Mouse (Mus musculus): ENCODE results near the gene Traf3. TPM values are rescaled to one million over a fixed set of nuclear protein-coding genes. Genes with fewer than 3 reads are reported as not detected.

Gene Traf3
- polyA plus RNA-seq, 1 experiment from 2014 or later: 5.1 TPM

- Histone ChIP-seq H3K27me3 (peaks cover 42% of the 10 kb centered on the region), H3K4me2 (no peak overlapping the region), H3K4me3 (no peak overlapping the region), H3K27ac (no peak overlapping the region), H3K4me1 (replicated peaks) (peaks cover 13% of the 10 kb centered on the region), H3K9ac (no peak overlapping the region), H3K36me3 (0 out of 2 replicates have a peak, but pooled peaks cover 5% of the 10 kb centered on the region), H3K9me3 (replicated peaks) (no peaks in the 10 kb centered on the region)
- 64% methylated on average over 4 of the region's 4 CpGs for WGBS
- no peak for ATAC-seq (replicated peaks; ENCODE audit: insufficient number of reproducible peaks, insufficient read depth, low FRiP score, low read depth)
Measured at GRCm38 (mm10) chr12:111267673-111268325, 101.6 kb downstream of the Traf3 start.

GRCm38 (mm10) chr12:111270629-111271277 is 104.6 kb downstream of the Traf3 start, which contains the start of gene Amn:
Gene Amn, plus strand, starts transcription at chr12:111271095.
- H3K9ac ChIP-seq: no peak within 1 kb of the TSS
- ATAC-seq (replicated peaks; ENCODE audit: insufficient number of reproducible peaks, insufficient read depth, low FRiP score, low read depth): no peak
- H3K9me3 ChIP-seq (replicated peaks): no peaks in the 10 kb centered on the region
- peaks cover 71% of the 10 kb centered on the region for H3K27me3 ChIP-seq
- peaks cover 35% of the 10 kb centered on the region for H3K4me1 ChIP-seq (replicated peaks)
- peak within 1 kb of the TSS; percentile 21 for H3K4me3 ChIP-seq
- no peak within 1 kb of the TSS for H3K27ac ChIP-seq
- peak within 1 kb of the TSS; percentile 41 for H3K4me2 ChIP-seq
- WGBS: 20% methylated on average over 25 of the region's 25 CpGs
- no peaks in the 10 kb centered on the region for H3K36me3 ChIP-seq

GRCm38 (mm10) chr12:111271406-111271805 is 105.2 kb downstream of the Traf3 start:
- Histone ChIP-seq H3K4me1 (replicated peaks) (peaks cover 36% of the 10 kb centered on the region), H3K36me3 (no peaks in the 10 kb centered on the region), H3K9me3 (replicated peaks) (no peaks in the 10 kb centered on the region), H3K27ac (no peak overlapping the region), H3K27me3 (peaks cover 78% of the 10 kb centered on the region), H3K4me3 (peak overlapping the region; percentile 21), H3K9ac (no peak overlapping the region), H3K4me2 (peak overlapping the region; percentile 41)
- no peak for ATAC-seq (replicated peaks; ENCODE audit: insufficient number of reproducible peaks, insufficient read depth, low FRiP score, low read depth)
- WGBS: 8% methylated on average over 28 of the region's 28 CpGs

- Histone ChIP-seq H3K4me1 (replicated peaks) (peaks cover 36% of the 10 kb centered on the region), H3K36me3 (no peaks in the 10 kb centered on the region), H3K4me2 (peak overlapping the region; percentile 41), H3K9me3 (replicated peaks) (no peaks in the 10 kb centered on the region), H3K9ac (no peak overlapping the region), H3K27ac (no peak overlapping the region), H3K4me3 (0 out of 2 replicates have a peak overlapping the region, but pooled peaks have one; percentile 21), H3K27me3 (peaks cover 83% of the 10 kb centered on the region)
- 18% methylated on average over 8 of the region's 8 CpGs for WGBS
- ATAC-seq (replicated peaks; ENCODE audit: insufficient number of reproducible peaks, insufficient read depth, low FRiP score, low read depth): no peak
Measured at GRCm38 (mm10) chr12:111271966-111272365, 105.8 kb downstream of the Traf3 start.

GRCm38 (mm10) chr12:111272420-111272819 is 106.2 kb downstream of the Traf3 start:
- ATAC-seq (replicated peaks; ENCODE audit: insufficient number of reproducible peaks, insufficient read depth, low FRiP score, low read depth): no peak
- 25% methylated on average over 12 of the region's 12 CpGs for WGBS
- H3K4me3 ChIP-seq: no peak overlapping the region
- H3K27me3 ChIP-seq: peaks cover 88% of the 10 kb centered on the region
- no peaks in the 10 kb centered on the region for H3K9me3 ChIP-seq (replicated peaks)
- no peak overlapping the region for H3K27ac ChIP-seq
- no peak overlapping the region for H3K9ac ChIP-seq
- peaks cover 36% of the 10 kb centered on the region for H3K4me1 ChIP-seq (replicated peaks)
- no peak overlapping the region for H3K4me2 ChIP-seq
- H3K36me3 ChIP-seq: no peaks in the 10 kb centered on the region

- Histone ChIP-seq H3K9ac (peak overlapping the region; percentile 31; the same call in 1 of the 2 replicates), H3K27ac (no peak overlapping the region), H3K4me1 (replicated peaks) (peaks cover 36% of the 10 kb centered on the region), H3K27me3 (peaks cover 83% of the 10 kb centered on the region), H3K36me3 (no peaks in the 10 kb centered on the region), H3K4me3 (peak overlapping the region; percentile 48), H3K9me3 (replicated peaks) (no peaks in the 10 kb centered on the region), H3K4me2 (peak overlapping the region; percentile 92)
- WGBS: 5% methylated on average over 28 of the region's 28 CpGs
- no peak for ATAC-seq (replicated peaks; ENCODE audit: insufficient number of reproducible peaks, insufficient read depth, low FRiP score, low read depth)
Measured at GRCm38 (mm10) chr12:111274006-111274405, 107.8 kb downstream of the Traf3 start.

GRCm38 (mm10) chr12:111274447-111275149 is 108.4 kb downstream of the Traf3 start:
- H3K4me1 ChIP-seq (replicated peaks): peaks cover 36% of the 10 kb centered on the region
- peaks cover 79% of the 10 kb centered on the region for H3K27me3 ChIP-seq
- H3K9me3 ChIP-seq (replicated peaks): no peaks in the 10 kb centered on the region
- 0 out of 2 replicates have a peak, but pooled peaks have one; percentile 40 for ATAC-seq (replicated peaks; ENCODE audit: insufficient number of reproducible peaks, insufficient read depth, low FRiP score, low read depth)
- peak overlapping the region; percentile 92 for H3K4me2 ChIP-seq
- H3K9ac ChIP-seq: peak overlapping the region; percentile 31
- no peak overlapping the region for H3K27ac ChIP-seq
- 2% methylated on average over 80 of the region's 80 CpGs for WGBS
- H3K36me3 ChIP-seq: no peaks in the 10 kb centered on the region
- H3K4me3 ChIP-seq: peak overlapping the region; percentile 48

- ATAC-seq (replicated peaks; ENCODE audit: insufficient number of reproducible peaks, insufficient read depth, low FRiP score, low read depth): no peak
- no peak overlapping the region for H3K27ac ChIP-seq
- under 1% methylated on average over 58 of the region's 58 CpGs for WGBS
Measured at GRCm38 (mm10) chr12:111275150-111275841, 109.1 kb downstream of the Traf3 start.

GRCm38 (mm10) chr12:111276371-111276770 is 110.2 kb downstream of the Traf3 start:
- Histone ChIP-seq H3K4me3 (0 out of 2 replicates have a peak overlapping the region, but pooled peaks have one; percentile 48), H3K27ac (no peak overlapping the region), H3K9me3 (replicated peaks) (no peaks in the 10 kb centered on the region), H3K9ac (no peak overlapping the region), H3K4me2 (no peak overlapping the region), H3K36me3 (no peaks in the 10 kb centered on the region), H3K4me1 (replicated peaks) (peaks cover 29% of the 10 kb centered on the region), H3K27me3 (peaks cover 61% of the 10 kb centered on the region)
- no peak for ATAC-seq (replicated peaks; ENCODE audit: insufficient number of reproducible peaks, insufficient read depth, low FRiP score, low read depth)
- 43% methylated on average over 6 of the region's 6 CpGs for WGBS

More at GRCm38 (mm10) chr12:111275150-111275841, 109.1 kb downstream of the Traf3 start:
- no peaks in the 10 kb centered on the region for H3K9me3 ChIP-seq (replicated peaks)
- H3K36me3 ChIP-seq: no peaks in the 10 kb centered on the region
- peak overlapping the region; percentile 31 for H3K9ac ChIP-seq
- H3K27me3 ChIP-seq: peaks cover 72% of the 10 kb centered on the region
- peak overlapping the region; percentile 48 for H3K4me3 ChIP-seq
- peaks cover 36% of the 10 kb centered on the region for H3K4me1 ChIP-seq (replicated peaks)
- H3K4me2 ChIP-seq: peak overlapping the region; percentile 92

GRCm38 (mm10) chr12:111283573-111283972 is 117.4 kb downstream of the Traf3 start:
- no peak overlapping the region for H3K27ac ChIP-seq
- peaks cover 15% of the 10 kb centered on the region for H3K4me1 ChIP-seq (replicated peaks)
- H3K4me3 ChIP-seq: no peak overlapping the region
- no peaks in the 10 kb centered on the region for H3K36me3 ChIP-seq
- no peak overlapping the region for H3K9ac ChIP-seq
- no peaks in the 10 kb centered on the region for H3K9me3 ChIP-seq (replicated peaks)
- 0 out of 2 replicates have a peak, but pooled peaks cover 4% of the 10 kb centered on the region for H3K27me3 ChIP-seq
- H3K4me2 ChIP-seq: no peak overlapping the region
- 74% methylated on average over 4 of the region's 4 CpGs for WGBS
- no peak for ATAC-seq (replicated peaks; ENCODE audit: insufficient number of reproducible peaks, insufficient read depth, low FRiP score, low read depth)

- H3K4me2 ChIP-seq: peak overlapping the region; percentile 31
- H3K4me1 ChIP-seq (replicated peaks): peaks cover 15% of the 10 kb centered on the region
- 0 out of 2 replicates have a peak, but pooled peaks cover 4% of the 10 kb centered on the region for H3K27me3 ChIP-seq
- ATAC-seq (replicated peaks; ENCODE audit: insufficient number of reproducible peaks, insufficient read depth, low FRiP score, low read depth): no peak
- no peak overlapping the region for H3K4me3 ChIP-seq
- no peak overlapping the region for H3K27ac ChIP-seq
- H3K36me3 ChIP-seq: no peaks in the 10 kb centered on the region
- WGBS: 43% methylated on average over 10 of the region's 10 CpGs
- no peak overlapping the region for H3K9ac ChIP-seq
- no peaks in the 10 kb centered on the region for H3K9me3 ChIP-seq (replicated peaks)
Measured at GRCm38 (mm10) chr12:111284532-111284931, 118.4 kb downstream of the Traf3 start.

Data from heart, embryonic 15.5 days (tissue).